8 mouse cellular contexts compared by ENCODE assay signal in the genomic region with DNA sequence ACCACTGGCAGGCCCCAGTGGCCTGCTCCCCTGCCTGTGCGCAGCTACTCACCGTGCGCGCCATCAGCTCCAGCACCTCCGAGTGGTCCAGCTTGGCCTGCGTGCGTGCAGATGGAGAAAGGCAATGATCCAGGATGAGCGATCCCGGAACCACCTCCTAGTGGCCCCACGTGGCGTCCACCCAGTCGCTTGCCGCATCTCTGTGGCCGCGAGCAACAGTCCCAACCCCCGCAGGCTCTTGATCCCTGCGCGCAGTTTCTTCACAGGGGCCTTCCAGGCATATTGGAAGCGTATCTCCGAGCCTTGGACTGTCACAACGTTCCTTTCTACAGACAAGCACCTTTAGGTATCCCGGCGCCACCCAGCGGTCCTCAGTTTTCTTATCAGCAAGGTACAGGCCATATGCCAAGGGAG. TPM values are rescaled to one million over a fixed set of nuclear protein-coding genes. Genes with fewer than 3 reads are reported as not detected.
A peak's percentile ranks its signal among the peaks of the same experiment; 100 is the strongest.
DNase-seq lines count a peak whose midpoint lies in the region; ATAC-seq and TF ChIP-seq lines count a peak whose summit lies in the region.

No protein-coding gene starts in this region.

- peak overlapping the region; percentile 56 for H3K9ac ChIP-seq in forebrain, embryonic 13.5 days
- H3K9ac ChIP-seq in liver, embryonic 14.5 days (replicated peaks) = no peak overlapping the region

- peak; percentile 2 for DNase-seq in adrenal gland, postnatal 10 days
- no peak for DNase-seq in adrenal gland, postnatal 4 days (ENCODE audit: low spot score in 2 of 2)
- peak; percentile 14 to 20 for DNase-seq in adrenal gland, postnatal 36 days
- DNase-seq in kidney, postnatal 10 days = peak; percentile 13
- no peak for DNase-seq in liver, embryonic 14.5 days (ENCODE audit: low read depth in 3 of 3, low spot score in 3 of 3)
- DNase-seq in right cerebral cortex, postnatal 10 days (ENCODE audit: low spot score in 2 of 2) = peak; percentile 48 to 61
- no peak for DNase-seq in adipocyte (ENCODE audit: low spot score)

- peak overlapping the region; percentile 61 for H3K4me2 ChIP-seq in forebrain, embryonic 13.5 days
- H3K4me2 ChIP-seq in liver, embryonic 14.5 days (ENCODE audit: low read depth) = peak overlapping the region; percentile 28; the same call in 1 of the 2 replicates

- no peaks in the 10 kb centered on the region for H3K36me3 ChIP-seq in forebrain, embryonic 13.5 days (ENCODE audit: poor library complexity, severe bottlenecking)
- no peaks in the 10 kb centered on the region for H3K36me3 ChIP-seq in liver, embryonic 14.5 days (replicated peaks; ENCODE audit: control insufficient read depth, insufficient read depth, low read depth)

- peak; percentile 41; the same call in 1 of the 2 replicates for ATAC-seq in forebrain, embryonic 13.5 days
- ATAC-seq in liver, embryonic 14.5 days (ENCODE audit: insufficient read depth) = no peak

- no peaks in the 10 kb centered on the region for H3K9me3 ChIP-seq in forebrain, embryonic 13.5 days (replicated peaks)
- no peaks in the 10 kb centered on the region for H3K9me3 ChIP-seq in liver, embryonic 14.5 days (ENCODE audit: control insufficient read depth, low read length)

- 25% methylated on average over 24 of the region's 24 CpGs for WGBS in forebrain, embryonic 13.5 days
- WGBS in liver, embryonic 14.5 days (ENCODE audit: insufficient replicate concordance) = 19% methylated on average over 24 of the region's 24 CpGs

- H3K27ac ChIP-seq in forebrain, embryonic 13.5 days = no peak overlapping the region
- H3K27ac ChIP-seq in liver, embryonic 14.5 days = no peak overlapping the region

- no peak for TF ChIP-seq CTCF in liver, embryonic 14.5 days (IDR thresholded peaks at IDR 0.05; ENCODE audit: low read depth)

- no peak for TF ChIP-seq EP300 in liver, embryonic 14.5 days (IDR thresholded peaks at IDR 0.05; ENCODE audit: low read depth)

- H3K4me3 ChIP-seq in forebrain, embryonic 13.5 days = peak overlapping the region; percentile 35
- H3K4me3 ChIP-seq in liver, embryonic 14.5 days (ENCODE audit: insufficient read depth in 1 of 2, low read depth in 2 of 2, low read length in 2 of 2) = no peak overlapping the region

- no peaks in the 10 kb centered on the region for H3K4me1 ChIP-seq in forebrain, embryonic 13.5 days
- no peaks in the 10 kb centered on the region for H3K4me1 ChIP-seq in liver, embryonic 14.5 days (replicated peaks; ENCODE audit: control insufficient read depth in 2 of 2, insufficient read depth in 2 of 2, low read length in 1 of 2)

- H3K27me3 ChIP-seq in forebrain, embryonic 13.5 days = peaks cover 10% of the 10 kb centered on the region
- H3K27me3 ChIP-seq in liver, embryonic 14.5 days (ENCODE audit: control insufficient read depth, insufficient read depth, low read length) = no peaks in the 10 kb centered on the region

RNA-seq across cellular contexts. Expression of a gene that starts 27.0 kb away (rescaled TPM):
- 1 to 10 TPM; 5.7 to 8.4 TPM for total RNA-seq in adrenal gland, postnatal 10 days (2021)
- total RNA-seq in adrenal gland, postnatal 4 days (2021) = 1 to 10 TPM; 7.3 to 8.3 TPM
- 10 to 100 TPM in 1 of 2 experiments, 1 to 10 TPM in 1; 7.5 to 10.8 TPM for total RNA-seq in adrenal gland, postnatal 36 days (2021)
- 5.7 and 6.6 TPM in 2 replicates for polyA plus RNA-seq in forebrain, embryonic 13.5 days (2015; fragmentation: Nextera tagmentation; extraction: Ambion mirVana)
- polyA plus RNA-seq in liver, embryonic 14.5 days (2012; rRNA removed) = 0.23 and 0.52 TPM in 2 replicates
- polyA plus RNA-seq in liver, embryonic 14.5 days (2014; fragmentation: Nextera tagmentation; extraction: Ambion mirVana) = 1.1 and 1.5 TPM in 2 replicates

Comparison
In these comparisons a context has a peak if more than half of its experiments do, and no peak if none do; other contexts are left out.
1. DNase-seq: peak in adrenal gland, postnatal 10 days (single experiment), adrenal gland, postnatal 36 days (2 of 2), kidney, postnatal 10 days (single experiment) and right cerebral cortex, postnatal 10 days (2 of 2); none in adrenal gland, postnatal 4 days (0 of 2), liver, embryonic 14.5 days (0 of 3) and adipocyte (single experiment).